Mouse (Mus musculus): ENCODE measurements around the gene Hes7. TPM values are rescaled to one million over a fixed set of nuclear protein-coding genes. Genes with fewer than 3 reads are reported as not detected.
A peak's percentile ranks its signal among the peaks of the same experiment; 100 is the strongest.

Gene Hes7
- polyA plus RNA-seq, 1 experiment, result 0.44 TPM

GRCm38 (mm10) chr11:69109032-69109900 lies 10.9 kb upstream of the Hes7 start:
- no peak for TF ChIP-seq POLR2A (IDR thresholded peaks at IDR 0.05; ENCODE audit: low read depth, low read length)
- no peak for TF ChIP-seq CTCF (IDR thresholded peaks at IDR 0.05; ENCODE audit: extremely low read depth, insufficient read depth, insufficient read length, insufficient replicate concordance)
- no peak for DNase-seq (ENCODE audit: low read depth in 1 of 2, low spot score in 2 of 2)
- H3K36me3 ChIP-seq (ENCODE audit: control insufficient read depth, insufficient read depth, low read length), result peaks cover 46% of the 10 kb centered on the region
- H3K4me3 ChIP-seq (ENCODE audit: extremely low read depth, insufficient read depth, insufficient read length), result no peak overlapping the region
- no peak overlapping the region for H3K27ac ChIP-seq (ENCODE audit: insufficient read depth, low read length)
- H3K27me3 ChIP-seq (ENCODE audit: control insufficient read depth, insufficient read depth, low read length), result no peaks in the 10 kb centered on the region
- 0 out of 2 replicates have a peak, but pooled peaks cover 3% of the 10 kb centered on the region for H3K4me1 ChIP-seq (ENCODE audit: control insufficient read depth, insufficient read depth, insufficient read length)
- WGBS, result 97% methylated on average over 13 of the region's 13 CpGs

GRCm38 (mm10) chr11:69110319-69111046 lies 9.7 kb upstream of the Hes7 start:
- H3K36me3 ChIP-seq (ENCODE audit: control insufficient read depth, insufficient read depth, low read length), result peaks cover 36% of the 10 kb centered on the region
- no peak overlapping the region for H3K27ac ChIP-seq (ENCODE audit: insufficient read depth, low read length)
- peak; percentile 62 to 81 for DNase-seq (ENCODE audit: low read depth in 1 of 2, low spot score in 2 of 2)
- no peak for TF ChIP-seq CTCF (IDR thresholded peaks at IDR 0.05; ENCODE audit: extremely low read depth, insufficient read depth, insufficient read length, insufficient replicate concordance)
- 0 out of 2 replicates have a peak, but pooled peaks cover 3% of the 10 kb centered on the region for H3K4me1 ChIP-seq (ENCODE audit: control insufficient read depth, insufficient read depth, insufficient read length)
- WGBS, result 3% methylated on average over 30 of the region's 30 CpGs
- peak overlapping the region; percentile 26 for H3K4me3 ChIP-seq (ENCODE audit: extremely low read depth, insufficient read depth, insufficient read length)
- no peaks in the 10 kb centered on the region for H3K27me3 ChIP-seq (ENCODE audit: control insufficient read depth, insufficient read depth, low read length)

GRCm38 (mm10) chr11:69111051-69111810 lies 9.0 kb upstream of the Hes7 start:
- no peak for DNase-seq (ENCODE audit: low read depth in 1 of 2, low spot score in 2 of 2)
- H3K27me3 ChIP-seq (ENCODE audit: control insufficient read depth, insufficient read depth, low read length), result no peaks in the 10 kb centered on the region
- peak overlapping the region; percentile 26 for H3K4me3 ChIP-seq (ENCODE audit: extremely low read depth, insufficient read depth, insufficient read length)
- 0 out of 2 replicates have a peak, but pooled peaks cover 3% of the 10 kb centered on the region for H3K4me1 ChIP-seq (ENCODE audit: control insufficient read depth, insufficient read depth, insufficient read length)
- no peak overlapping the region for H3K27ac ChIP-seq (ENCODE audit: insufficient read depth, low read length)
- peaks cover 30% of the 10 kb centered on the region for H3K36me3 ChIP-seq (ENCODE audit: control insufficient read depth, insufficient read depth, low read length)
- TF ChIP-seq POLR2A (IDR thresholded peaks at IDR 0.05; ENCODE audit: low read depth, low read length) (no peak), CTCF (IDR thresholded peaks at IDR 0.05; ENCODE audit: extremely low read depth, insufficient read depth, insufficient read length, insufficient replicate concordance) (no peak)
- 17% methylated on average over 21 of the region's 21 CpGs for WGBS

GRCm38 (mm10) chr11:69111865-69112264 lies 8.3 kb upstream of the Hes7 start:
- no peaks in the 10 kb centered on the region for H3K27me3 ChIP-seq (ENCODE audit: control insufficient read depth, insufficient read depth, low read length)
- TF ChIP-seq POLR2A (IDR thresholded peaks at IDR 0.05; ENCODE audit: low read depth, low read length) (no peak), CTCF (IDR thresholded peaks at IDR 0.05; ENCODE audit: extremely low read depth, insufficient read depth, insufficient read length, insufficient replicate concordance) (no peak)
- 77% methylated on average over 4 of the region's 4 CpGs for whole genome bisulfite sequencing
- H3K36me3 ChIP-seq (ENCODE audit: control insufficient read depth, insufficient read depth, low read length), result peaks cover 24% of the 10 kb centered on the region
- no peak overlapping the region for H3K4me3 ChIP-seq (ENCODE audit: extremely low read depth, insufficient read depth, insufficient read length)
- no peak overlapping the region for H3K27ac ChIP-seq (ENCODE audit: insufficient read depth, low read length)
- DNase-seq (ENCODE audit: low read depth in 1 of 2, low spot score in 2 of 2), result no peak
- 0 out of 2 replicates have a peak, but pooled peaks cover 3% of the 10 kb centered on the region for H3K4me1 ChIP-seq (ENCODE audit: control insufficient read depth, insufficient read depth, insufficient read length)

GRCm38 (mm10) chr11:69114018-69114417 lies 6.2 kb upstream of the Hes7 start:
- H3K4me3 ChIP-seq (ENCODE audit: extremely low read depth, insufficient read depth, insufficient read length), result no peak overlapping the region
- no peak for DNase-seq (ENCODE audit: low read depth in 1 of 2, low spot score in 2 of 2)
- WGBS, result 72% methylated on average over 3 of the region's 3 CpGs
- H3K36me3 ChIP-seq (ENCODE audit: control insufficient read depth, insufficient read depth, low read length), result peaks cover 5% of the 10 kb centered on the region
- TF ChIP-seq POLR2A (IDR thresholded peaks at IDR 0.05; ENCODE audit: low read depth, low read length) (no peak), CTCF (IDR thresholded peaks at IDR 0.05; ENCODE audit: extremely low read depth, insufficient read depth, insufficient read length, insufficient replicate concordance) (no peak)
- H3K27me3 ChIP-seq (ENCODE audit: control insufficient read depth, insufficient read depth, low read length), result no peaks in the 10 kb centered on the region
- H3K27ac ChIP-seq (ENCODE audit: insufficient read depth, low read length), result no peak overlapping the region
- H3K4me1 ChIP-seq (ENCODE audit: control insufficient read depth, insufficient read depth, insufficient read length), result 0 out of 2 replicates have a peak, but pooled peaks cover 3% of the 10 kb centered on the region

GRCm38 (mm10) chr11:69114621-69115020 lies 5.6 kb upstream of the Hes7 start:
- H3K36me3 ChIP-seq (ENCODE audit: control insufficient read depth, insufficient read depth, low read length), result 0 out of 2 replicates have a peak, but pooled peaks cover under 1% of the 10 kb centered on the region
- DNase-seq (ENCODE audit: low read depth in 1 of 2, low spot score in 2 of 2), result no peak
- H3K27ac ChIP-seq (ENCODE audit: insufficient read depth, low read length), result no peak overlapping the region
- no peak for TF ChIP-seq CTCF (IDR thresholded peaks at IDR 0.05; ENCODE audit: extremely low read depth, insufficient read depth, insufficient read length, insufficient replicate concordance)
- TF ChIP-seq POLR2A (IDR thresholded peaks at IDR 0.05; ENCODE audit: low read depth, low read length), result no peak
- no peaks in the 10 kb centered on the region for H3K27me3 ChIP-seq (ENCODE audit: control insufficient read depth, insufficient read depth, low read length)
- H3K4me1 ChIP-seq (ENCODE audit: control insufficient read depth, insufficient read depth, insufficient read length), result 0 out of 2 replicates have a peak, but pooled peaks cover 3% of the 10 kb centered on the region
- H3K4me3 ChIP-seq (ENCODE audit: extremely low read depth, insufficient read depth, insufficient read length), result no peak overlapping the region
- WGBS, result 84% methylated on average over 3 of the region's 3 CpGs
